Mouse (Mus musculus): Measurements from ENCODE around the gene Plcb2.

Plcb2 gene

GRCm38 (mm10) chr2:118659998-118660452, 68.2 kb downstream of the Plcb2 start:
- in situ Hi-C loops (cut with MboI, MseI): no loop called here

GRCm38 (mm10) chr2:118659493-118659892, 68.7 kb downstream of the Plcb2 start:
- in situ Hi-C loops (cut with MboI, MseI): no loop called here

- in situ Hi-C loops (cut with MboI, MseI): no loop called here
Observed at GRCm38 (mm10) chr2:118659077-118659476, 69.2 kb downstream of the Plcb2 start.

- in situ Hi-C loops (cut with MboI, MseI): no loop called here
Observed at GRCm38 (mm10) chr2:118658457-118658856, 69.8 kb downstream of the Plcb2 start.

All from T-helper 17 cell (primary cell).